Mouse (Mus musculus) splenic B cell, adult 2 months (primary cell): ENCODE data around the gene Krtcap2.

Source experiments
- DNase-seq: peaks from one replicate; pipeline ENCODE4 v3.0.0-alpha.2; 2011; ENCODE audit warnings: low read depth, low spot score
- H3K27me3 ChIP-seq: 2 replicates; pipeline ENCODE4 v1.6.1; 2012; ENCODE audit warnings: mild to moderate bottlenecking, low read length, moderate library complexity, mixed read lengths; ENCODE audit not compliant: control insufficient read depth, poor library complexity, insufficient read depth, severe bottlenecking
- H3K36me3 ChIP-seq: 2 replicates; pipeline ENCODE4 v1.6.1; 2012; ENCODE audit warnings: mild to moderate bottlenecking, low read length, moderate library complexity, mixed read lengths; ENCODE audit not compliant: control insufficient read depth, poor library complexity, insufficient read depth, severe bottlenecking

The Krtcap2 gene

DNA sequence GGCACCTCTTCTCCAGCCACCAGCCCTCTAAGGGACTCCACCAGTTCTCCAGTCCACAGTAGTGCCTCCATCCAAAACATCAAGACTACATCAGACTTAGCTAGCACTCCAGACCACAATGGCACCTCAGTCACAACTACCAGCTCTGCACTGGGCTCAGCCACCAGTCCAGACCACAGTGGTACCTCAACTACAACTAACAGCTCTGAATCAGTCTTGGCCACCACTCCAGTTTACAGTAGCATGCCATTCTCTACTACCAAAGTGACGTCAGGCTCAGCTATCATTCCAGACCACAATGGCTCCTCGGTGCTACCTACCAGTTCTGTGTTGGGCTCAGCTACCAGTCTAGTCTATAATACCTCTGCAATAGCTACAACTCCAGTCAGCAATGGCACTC lies 15.2 kb upstream of the Krtcap2 start:
- H3K27me3 ChIP-seq, result no peaks in the 10 kb centered on the region
- no peaks in the 10 kb centered on the region for H3K36me3 ChIP-seq
- DNase-seq, result no peak

DNA sequence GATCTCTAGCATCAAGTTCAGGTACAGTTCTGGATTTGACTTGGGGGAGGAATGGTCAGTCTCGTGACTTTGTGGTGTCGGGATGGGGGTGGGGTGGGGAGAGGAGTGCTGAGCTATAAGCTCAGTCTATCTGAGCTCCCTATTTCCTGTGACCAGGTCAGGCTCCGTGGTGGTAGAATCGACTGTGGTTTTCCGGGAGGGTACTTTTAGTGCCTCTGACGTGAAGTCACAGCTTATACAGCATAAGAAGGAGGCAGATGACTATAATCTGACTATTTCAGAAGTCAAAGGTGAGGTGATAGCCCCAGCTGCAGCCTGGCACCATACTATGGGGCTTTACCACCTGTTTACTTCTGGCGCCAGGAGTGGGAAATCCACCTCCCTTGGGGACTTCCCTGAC lies 14.4 kb upstream of the Krtcap2 start:
- no peaks in the 10 kb centered on the region for H3K27me3 ChIP-seq
- H3K36me3 ChIP-seq, result no peaks in the 10 kb centered on the region; the same call in 1 of the 2 replicates
- peak; percentile 65 for DNase-seq

DNA sequence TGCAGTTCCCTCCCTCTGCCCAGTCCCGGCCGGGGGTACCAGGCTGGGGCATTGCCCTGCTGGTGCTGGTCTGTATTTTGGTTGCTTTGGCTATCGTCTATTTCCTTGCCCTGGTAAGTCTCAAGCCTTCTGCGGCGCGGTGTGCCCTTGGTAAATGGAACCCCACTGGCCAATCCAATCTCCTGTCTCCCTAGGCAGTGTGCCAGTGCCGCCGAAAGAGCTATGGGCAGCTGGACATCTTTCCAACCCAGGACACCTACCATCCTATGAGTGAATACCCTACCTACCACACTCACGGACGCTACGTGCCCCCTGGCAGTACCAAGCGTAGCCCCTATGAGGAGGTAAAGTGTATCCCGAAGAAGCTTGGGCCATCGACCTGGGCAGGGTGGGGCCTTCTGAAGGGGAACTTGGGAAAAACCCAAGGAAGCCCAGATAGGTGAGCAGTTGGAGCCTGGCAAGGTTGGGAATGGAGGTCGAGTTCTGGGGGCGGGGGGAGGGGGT lies 13.9 kb upstream of the Krtcap2 start:
- H3K27me3 ChIP-seq, result no peaks in the 10 kb centered on the region
- DNase-seq, result no peak
- no peaks in the 10 kb centered on the region; the same call in 1 of the 2 replicates for H3K36me3 ChIP-seq

DNA sequence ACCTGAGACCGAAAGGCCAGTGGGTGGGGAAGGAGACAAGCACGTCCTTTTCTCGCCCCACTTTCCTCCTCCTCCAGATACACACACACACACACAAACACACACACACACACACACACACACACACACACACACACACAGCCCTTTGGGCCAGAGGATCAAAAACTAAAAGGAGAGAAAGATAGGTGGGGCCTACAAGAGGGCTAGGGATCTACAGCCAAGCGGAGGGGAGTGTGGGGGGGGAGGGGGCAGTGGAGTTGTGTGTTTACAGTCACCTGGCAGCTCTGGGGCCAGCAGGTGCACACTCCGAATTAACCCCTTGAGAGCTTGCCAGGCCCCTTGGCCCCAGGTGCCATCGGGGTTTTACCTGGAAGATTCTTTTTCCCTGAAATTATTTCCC lies 13.2 kb upstream of the Krtcap2 start:
- Histone ChIP-seq H3K36me3 (no peaks in the 10 kb centered on the region; the same call in 1 of the 2 replicates), H3K27me3 (no peaks in the 10 kb centered on the region)
- DNase-seq, result no peak

DNA sequence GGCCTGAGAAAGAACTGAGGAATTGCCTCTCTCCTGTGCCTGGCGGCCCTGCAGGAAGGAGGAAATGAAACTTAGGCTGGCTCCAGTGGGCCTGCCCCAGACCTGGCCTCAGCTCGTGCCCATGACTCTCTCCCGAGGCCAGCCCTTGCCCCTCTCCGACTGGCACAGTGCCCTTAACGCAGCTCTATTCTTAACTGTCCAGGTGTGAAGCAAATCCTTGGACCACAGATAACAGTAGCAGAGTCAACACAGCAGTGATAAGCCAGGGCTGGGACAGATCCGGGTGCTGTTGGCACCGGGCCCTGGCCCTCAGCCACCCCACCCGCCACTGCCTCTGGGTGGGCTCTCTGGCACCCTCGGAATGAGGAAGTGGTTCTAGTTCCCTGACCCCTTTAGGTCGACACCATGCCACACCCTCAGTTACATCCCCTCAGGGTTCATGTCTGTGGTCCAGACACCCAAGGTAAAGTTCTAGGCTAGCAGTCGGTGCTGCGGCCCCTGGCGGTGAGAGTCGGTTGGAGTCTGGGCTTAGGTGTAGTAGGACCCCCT lies 12.1 kb upstream of the Krtcap2 start:
- peak; percentile 70 for DNase-seq
- H3K36me3 ChIP-seq, result no peaks in the 10 kb centered on the region; the same call in 1 of the 2 replicates
- no peaks in the 10 kb centered on the region for H3K27me3 ChIP-seq

DNA sequence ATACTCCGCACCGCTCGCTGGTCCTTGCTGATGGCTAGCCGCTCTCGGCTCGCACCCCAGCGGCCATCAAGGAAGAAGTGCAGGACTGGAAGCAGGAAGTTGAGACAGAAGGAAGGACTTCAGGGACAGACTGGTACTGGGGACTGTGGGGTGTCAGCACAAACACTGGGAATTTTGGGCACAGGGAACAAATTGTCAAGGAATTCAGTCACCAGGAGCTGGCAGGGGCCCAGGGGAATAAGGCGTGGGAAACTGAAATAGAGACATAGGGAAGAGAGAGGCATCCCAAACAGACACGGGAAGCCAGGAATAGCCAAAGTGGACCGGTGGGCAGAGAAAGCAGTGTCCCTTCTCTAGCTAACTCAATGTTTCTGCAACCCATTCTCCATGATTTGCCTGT lies 9.2 kb upstream of the Krtcap2 start:
- Histone ChIP-seq H3K36me3 (no peaks in the 10 kb centered on the region; the same call in 1 of the 2 replicates), H3K27me3 (no peaks in the 10 kb centered on the region)
- no peak for DNase-seq

DNA sequence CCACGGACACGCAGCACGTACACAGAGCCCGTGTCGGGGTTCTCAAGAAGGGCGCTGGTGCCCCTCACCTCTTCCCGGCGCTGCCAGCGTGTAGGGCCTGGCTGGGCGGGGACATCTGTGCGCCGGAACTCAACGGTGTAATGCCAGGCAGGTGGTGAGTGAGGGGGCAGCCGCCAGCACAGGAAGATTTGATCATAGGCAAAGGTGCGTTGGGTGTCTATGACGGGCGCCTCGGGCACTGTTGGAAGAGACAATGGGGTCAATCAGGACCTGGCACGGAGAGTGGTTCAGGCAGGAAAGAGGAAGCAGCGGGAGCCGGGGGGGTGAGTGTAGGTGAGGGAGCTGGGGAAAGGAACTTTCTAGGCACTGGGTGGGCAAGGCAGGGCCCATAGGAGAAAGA lies 8.1 kb upstream of the Krtcap2 start:
- Histone ChIP-seq H3K36me3 (no peaks in the 10 kb centered on the region; the same call in 1 of the 2 replicates), H3K27me3 (no peaks in the 10 kb centered on the region)
- no peak for DNase-seq

DNA sequence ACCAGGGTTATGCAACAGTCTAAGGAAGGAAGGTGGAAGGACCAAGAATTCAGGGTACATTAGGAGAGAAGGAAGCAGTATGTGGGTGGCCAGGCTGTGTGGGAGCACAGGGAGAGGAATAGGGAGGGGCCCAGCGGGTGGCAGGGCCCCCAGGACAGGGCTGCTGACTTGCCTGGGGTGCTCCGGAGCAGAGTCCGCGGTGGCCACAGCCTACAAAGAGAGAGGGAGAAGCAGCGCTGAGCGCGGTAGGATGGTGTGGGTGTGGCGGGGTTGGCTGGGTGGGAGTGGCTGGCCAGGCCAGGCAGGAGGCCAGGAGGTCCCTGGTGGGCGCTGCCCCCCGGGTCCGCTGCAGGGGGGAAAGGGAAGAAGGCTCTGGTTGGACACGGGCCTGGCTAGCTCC lies 7.3 kb upstream of the Krtcap2 start:
- no peak for DNase-seq
- no peaks in the 10 kb centered on the region for H3K27me3 ChIP-seq
- H3K36me3 ChIP-seq, result no peaks in the 10 kb centered on the region; the same call in 1 of the 2 replicates

DNA sequence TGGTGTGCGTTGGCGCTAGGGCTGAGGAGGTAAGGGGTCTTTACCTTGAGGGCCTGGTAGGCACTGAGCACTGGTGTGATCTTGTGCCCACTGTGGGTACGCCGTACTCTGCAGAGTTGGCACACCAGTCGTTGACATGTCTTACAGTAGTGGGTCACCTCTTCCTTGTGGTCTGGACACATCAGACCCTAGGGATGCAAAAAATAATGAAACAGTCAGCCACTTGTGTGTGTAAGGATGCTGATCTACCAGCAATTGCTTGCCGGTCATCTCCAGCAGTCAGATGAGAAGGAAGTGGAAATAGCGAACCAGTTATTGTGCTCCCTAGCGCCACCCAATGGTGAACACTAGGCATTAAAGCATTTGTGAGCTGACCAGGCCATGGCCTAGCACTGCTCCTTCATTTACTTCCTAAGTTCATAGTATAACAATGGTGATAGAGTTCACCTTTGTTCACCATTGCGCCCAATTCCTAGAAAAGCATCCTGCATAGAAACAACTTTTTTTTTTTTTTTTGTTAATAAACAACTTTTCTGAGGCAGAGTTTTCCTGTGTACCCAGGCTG lies 3.4 kb upstream of the Krtcap2 start:
- peak; percentile 90 for DNase-seq
- Histone ChIP-seq H3K36me3 (no peaks in the 10 kb centered on the region), H3K27me3 (no peaks in the 10 kb centered on the region)

DNA sequence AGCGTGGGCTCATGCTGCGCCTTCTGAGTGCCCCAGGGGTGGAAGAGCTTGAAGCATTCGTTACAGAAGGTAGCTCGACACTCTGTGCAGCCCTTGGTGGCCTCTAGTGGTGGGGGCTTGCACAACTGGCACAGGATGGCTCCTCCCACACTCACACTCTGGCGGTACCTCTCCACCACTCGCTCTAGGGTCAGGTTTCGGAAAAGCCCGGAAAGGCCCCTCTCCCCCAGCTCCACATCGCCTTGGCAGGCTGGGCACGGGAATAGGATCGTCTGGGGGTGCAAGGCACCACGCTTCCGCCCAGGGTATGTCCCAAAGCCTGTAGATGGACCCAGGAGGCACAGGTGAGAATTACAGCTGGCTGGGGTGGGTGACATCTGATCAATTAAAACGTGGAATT lies 2.2 kb upstream of the Krtcap2 start:
- peak; percentile 83 for DNase-seq
- Histone ChIP-seq H3K27me3 (no peaks in the 10 kb centered on the region), H3K36me3 (no peaks in the 10 kb centered on the region)

DNA sequence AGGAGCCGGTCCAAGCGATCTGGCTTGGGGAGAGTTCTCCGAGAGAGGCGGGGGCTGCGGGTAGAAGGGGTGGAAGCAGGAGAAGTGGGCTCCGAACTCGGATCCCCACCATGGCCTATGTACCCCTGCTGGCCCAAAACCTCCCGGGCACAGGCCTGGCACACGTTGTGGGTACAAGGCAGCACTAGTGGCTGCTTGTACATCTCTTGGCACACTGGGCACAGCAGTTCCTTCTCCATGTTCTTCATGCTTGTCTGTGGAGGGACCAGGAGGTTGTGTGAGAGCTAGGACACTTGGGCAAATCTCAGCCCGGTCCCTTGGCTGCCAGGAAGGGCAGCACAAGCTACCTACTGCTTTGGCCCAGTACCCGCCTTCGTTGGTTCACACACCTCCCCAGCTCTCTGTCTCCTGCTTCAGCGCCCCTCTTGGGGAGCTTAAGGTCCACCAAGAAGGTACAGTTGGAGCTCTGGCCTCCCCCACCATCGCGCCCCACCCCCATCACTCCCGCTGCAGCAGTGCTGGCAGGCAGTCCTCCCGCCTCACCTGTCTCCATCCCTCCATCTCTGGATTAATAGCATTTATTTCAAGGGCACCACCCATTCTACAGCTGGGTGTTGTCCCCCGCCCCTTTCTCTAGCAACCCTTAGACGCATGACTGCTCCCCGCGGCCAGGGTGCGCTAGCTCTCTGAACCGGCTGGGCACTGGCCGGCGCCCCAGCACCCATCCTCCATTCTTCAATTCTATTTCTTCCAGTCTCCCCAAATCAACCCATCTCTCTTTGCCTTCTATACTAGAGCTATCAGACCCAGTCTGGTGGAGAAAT lies 1.4 kb upstream of the Krtcap2 start:
- DNase-seq, result peak; percentile 63

DNA sequence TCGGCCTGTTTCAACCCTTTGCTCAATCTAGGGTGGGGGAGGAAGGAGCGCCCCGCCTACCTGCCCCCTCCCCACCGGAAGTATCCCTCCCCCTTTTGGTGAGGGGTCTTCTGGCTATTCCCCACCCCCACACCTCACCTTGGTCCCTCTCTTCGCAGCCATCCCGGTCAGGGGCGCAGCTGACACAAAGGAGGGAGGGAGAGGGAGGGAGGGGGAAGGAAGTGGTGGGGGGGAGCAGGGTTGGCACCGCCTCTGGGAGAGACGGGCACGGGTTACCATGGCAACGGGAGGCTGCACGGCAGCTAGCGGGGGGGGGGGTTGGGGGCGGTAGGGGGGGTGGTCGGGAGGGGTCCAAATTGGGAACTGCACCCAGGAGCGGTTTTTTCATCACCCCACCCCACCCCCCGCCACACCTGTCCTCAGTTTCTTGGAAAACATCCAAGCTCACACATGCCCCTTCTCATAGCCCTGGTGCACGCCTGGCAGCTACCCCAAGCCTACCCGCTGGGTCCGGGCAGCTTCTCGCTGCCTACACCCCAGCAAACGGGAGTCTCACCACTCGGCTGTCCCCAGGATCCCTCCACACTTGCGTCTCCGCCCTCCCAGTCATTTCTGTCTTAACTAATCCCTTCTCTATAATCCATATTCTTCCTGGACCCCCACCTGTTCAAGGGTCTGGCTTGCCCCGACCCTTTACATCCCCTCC lies 631 bp upstream of the Krtcap2 start:
- Histone ChIP-seq H3K36me3 (peaks cover 4% of the 10 kb centered on the region; the same call in 1 of the 2 replicates), H3K27me3 (no peaks in the 10 kb centered on the region)
- DNase-seq, result peak; percentile 64

More for the DNA sequence above, 1.4 kb upstream of the Krtcap2 start:
- H3K27me3 ChIP-seq, result no peaks in the 10 kb centered on the region
- H3K36me3 ChIP-seq, result peaks cover 3% of the 10 kb centered on the region; the same call in 1 of the 2 replicates

DNA sequence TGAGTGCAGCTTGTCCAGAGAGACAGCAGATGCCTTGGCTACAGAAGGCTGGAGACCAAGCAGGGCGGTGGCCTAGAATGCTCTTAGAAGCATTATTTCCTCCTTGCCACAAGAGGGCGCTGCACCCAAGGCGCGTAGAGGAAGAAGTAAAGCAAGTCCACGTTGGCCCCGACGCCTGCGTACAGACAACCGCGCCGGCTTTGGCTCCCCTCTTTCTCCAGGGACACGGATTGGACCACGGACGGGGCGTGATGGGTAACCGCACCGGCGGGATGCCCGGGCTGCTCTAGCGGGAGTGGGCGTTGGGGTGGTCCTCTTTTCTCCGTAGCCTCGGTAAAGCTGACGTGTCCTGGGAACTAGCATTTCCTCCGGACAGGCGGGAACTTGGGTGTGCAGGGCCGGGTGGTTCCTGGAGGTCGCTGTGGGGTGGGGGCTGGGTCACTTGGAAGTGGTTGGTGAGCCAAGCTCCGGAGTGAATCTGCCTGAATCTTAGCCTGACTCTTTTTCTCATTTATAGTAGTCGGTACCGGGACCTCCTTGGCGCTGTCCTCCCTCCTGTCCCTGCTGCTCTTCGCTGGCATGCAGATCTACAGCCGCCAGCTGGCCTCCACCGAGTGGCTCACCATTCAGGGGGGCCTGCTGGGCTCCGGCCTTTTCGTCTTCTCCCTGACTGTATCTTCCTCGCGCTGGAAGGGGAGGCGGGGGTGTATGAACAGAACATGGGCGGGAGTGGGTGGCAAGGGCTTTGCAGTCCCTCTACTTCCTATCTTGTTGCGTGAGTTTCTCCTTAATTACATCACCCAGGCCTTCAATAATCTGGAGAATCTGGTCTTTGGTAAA lies 715 bp downstream of the Krtcap2 start, which contains the start of gene Trim46:
Gene Trim46, minus strand, starts transcription at position 49 of the 840 bp plus-strand sequence.
- no peaks in the 10 kb centered on the region for H3K27me3 ChIP-seq
- peaks cover 4% of the 10 kb centered on the region; the same call in 1 of the 2 replicates for H3K36me3 ChIP-seq
- DNase-seq, result peak; percentile 91

DNA sequence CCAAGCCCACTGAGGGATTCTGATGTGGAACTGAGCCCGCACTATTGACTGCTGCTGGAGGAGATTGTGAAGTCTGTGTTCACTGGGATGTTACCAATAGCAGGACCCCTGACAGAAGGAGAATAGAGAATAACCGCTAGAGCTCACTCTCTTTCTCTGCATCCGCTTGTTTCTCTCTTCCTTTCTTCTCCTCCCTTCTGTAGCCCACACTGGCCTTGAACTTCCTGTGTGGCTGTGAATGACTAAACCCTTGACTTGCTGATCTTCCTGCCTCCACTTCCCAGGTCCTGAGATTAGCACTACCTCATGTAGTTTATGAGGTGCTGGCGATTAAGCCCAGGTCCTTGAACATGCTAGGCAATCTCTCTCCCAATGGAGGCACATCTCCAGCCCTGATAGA lies 1.7 kb downstream of the Krtcap2 start:
- H3K27me3 ChIP-seq, result no peaks in the 10 kb centered on the region
- no peak for DNase-seq

More for the DNA sequence above, 1.7 kb downstream of the Krtcap2 start:
- H3K36me3 ChIP-seq, result peaks cover 4% of the 10 kb centered on the region; the same call in 1 of the 2 replicates
